ENCODE assay signal across 8 mouse cellular contexts in genomic region chr11:107451106-107451505, GRCm38 (mm10). TPM values are rescaled to one million over a fixed set of nuclear protein-coding genes. Genes with fewer than 3 reads are reported as not detected.
A peak's percentile ranks its signal among the peaks of the same experiment; 100 is the strongest.
DNase-seq lines count a peak whose midpoint lies in the region; ATAC-seq and TF ChIP-seq lines count a peak whose summit lies in the region.

No protein-coding gene starts in this region.

- TF ChIP-seq CTCF in intestine, postnatal 0 days (IDR thresholded peaks at IDR 0.05; ENCODE audit: low read depth): no peak
- TF ChIP-seq CTCF in liver, adult 2 months (IDR thresholded peaks at IDR 0.05; ENCODE audit: low read depth, low read length): no peak

- WGBS in intestine, embryonic 15.5 days: 71% methylated on average over 10 of the region's 10 CpGs
- WGBS in intestine, postnatal 0 days: 55% methylated on average over 10 of the region's 10 CpGs
- 8% methylated on average over 10 of the region's 10 CpGs for WGBS in liver, adult 2 months
- WGBS in stomach, embryonic 16.5 days: 64% methylated on average over 10 of the region's 10 CpGs

- no peak overlapping the region for H3K9ac ChIP-seq in intestine, embryonic 15.5 days
- no peak overlapping the region for H3K9ac ChIP-seq in intestine, postnatal 0 days (ENCODE audit: low read depth, low read length)
- H3K9ac ChIP-seq in liver, adult 2 months (ENCODE audit: low read depth, low read length): no peak overlapping the region
- no peak overlapping the region for H3K9ac ChIP-seq in stomach, embryonic 16.5 days (ENCODE audit: low read length)

- H3K4me2 ChIP-seq in intestine, embryonic 15.5 days (replicated peaks): no peak overlapping the region
- no peak overlapping the region for H3K4me2 ChIP-seq in intestine, postnatal 0 days (replicated peaks; ENCODE audit: low read depth)
- peak overlapping the region; percentile 29; the same call in 1 of the 2 replicates for H3K4me2 ChIP-seq in stomach, embryonic 16.5 days (ENCODE audit: low read depth, low read length)

- peaks cover 8% of the 10 kb centered on the region for H3K4me1 ChIP-seq in intestine, embryonic 15.5 days (replicated peaks)
- no peaks in the 10 kb centered on the region for H3K4me1 ChIP-seq in intestine, postnatal 0 days (replicated peaks; ENCODE audit: control insufficient read depth, insufficient read depth, low read length)
- H3K4me1 ChIP-seq in liver, adult 2 months (ENCODE audit: control insufficient read depth, insufficient read depth, low read length): peaks cover 15% of the 10 kb centered on the region
- H3K4me1 ChIP-seq in stomach, embryonic 16.5 days (ENCODE audit: control insufficient read depth, insufficient read depth, low read length): peaks cover 29% of the 10 kb centered on the region

- no peaks in the 10 kb centered on the region for H3K27me3 ChIP-seq in intestine, embryonic 15.5 days (replicated peaks)
- H3K27me3 ChIP-seq in intestine, postnatal 0 days (replicated peaks; ENCODE audit: control insufficient read depth, insufficient read depth, low read length): no peaks in the 10 kb centered on the region
- no peaks in the 10 kb centered on the region for H3K27me3 ChIP-seq in liver, adult 2 months (ENCODE audit: control insufficient read depth, insufficient read depth, low read length)
- H3K27me3 ChIP-seq in stomach, embryonic 16.5 days (ENCODE audit: control insufficient read depth, insufficient read depth, low read length): no peaks in the 10 kb centered on the region

- peak; percentile 38 to 58 for DNase-seq in heart, adult 9 months (ENCODE audit: low spot score in 2 of 2)
- DNase-seq in liver, adult 2 months (ENCODE audit: extremely low read depth, low read depth, low spot score): peak; percentile 60
- no peak for DNase-seq in adrenal gland, postnatal 10 days
- DNase-seq in embryo, embryonic 11 days: no peak
- DNase-seq in cerebellum, adult 18-20 months: no peak

- H3K79me2 ChIP-seq in liver, adult 2 months (ENCODE audit: control insufficient read depth, insufficient read depth, low read length): peaks cover 44% of the 10 kb centered on the region

- no peaks in the 10 kb centered on the region for H3K36me3 ChIP-seq in intestine, embryonic 15.5 days
- H3K36me3 ChIP-seq in intestine, postnatal 0 days (ENCODE audit: control insufficient read depth, insufficient read depth): no peaks in the 10 kb centered on the region
- H3K36me3 ChIP-seq in liver, adult 2 months (ENCODE audit: control insufficient read depth, insufficient read depth, low read length): no peaks in the 10 kb centered on the region
- no peaks in the 10 kb centered on the region for H3K36me3 ChIP-seq in stomach, embryonic 16.5 days (ENCODE audit: control insufficient read depth, insufficient read depth, low read length)

- TF ChIP-seq POLR2A in liver, adult 2 months (IDR thresholded peaks at IDR 0.05; ENCODE audit: extremely low read depth, insufficient read depth, low read length): no peak

- H3K4me3 ChIP-seq in intestine, embryonic 15.5 days (replicated peaks): no peak overlapping the region
- no peak overlapping the region for H3K4me3 ChIP-seq in intestine, postnatal 0 days (ENCODE audit: low read depth, low read length)
- H3K4me3 ChIP-seq in liver, adult 2 months (ENCODE audit: insufficient read depth, low read depth, low read length): no peak overlapping the region
- H3K4me3 ChIP-seq in stomach, embryonic 16.5 days (replicated peaks; ENCODE audit: low read length): no peak overlapping the region

- H3K27ac ChIP-seq in intestine, embryonic 15.5 days: no peak overlapping the region
- no peak overlapping the region for H3K27ac ChIP-seq in intestine, postnatal 0 days (ENCODE audit: low read depth, low read length)
- peak overlapping the region; percentile 8 for H3K27ac ChIP-seq in liver, adult 2 months (replicated peaks; ENCODE audit: insufficient read depth, low read depth, low read length)
- H3K27ac ChIP-seq in stomach, embryonic 16.5 days (ENCODE audit: low read length): no peak overlapping the region

- ATAC-seq in intestine, embryonic 15.5 days: peak; percentile 53
- no peak; the same call in 1 of the 2 replicates for ATAC-seq in intestine, postnatal 0 days
- ATAC-seq in stomach, embryonic 16.5 days (ENCODE audit: insufficient read depth, low FRiP score): no peak

- no peaks in the 10 kb centered on the region for H3K9me3 ChIP-seq in intestine, embryonic 15.5 days
- H3K9me3 ChIP-seq in intestine, postnatal 0 days (ENCODE audit: control insufficient read depth): no peaks in the 10 kb centered on the region
- H3K9me3 ChIP-seq in stomach, embryonic 16.5 days (replicated peaks; ENCODE audit: control insufficient read depth, low read length): no peaks in the 10 kb centered on the region

RNA-seq across cellular contexts. Expression of gene Pitpnc1, which starts 19.4 kb away (rescaled TPM):
- polyA plus RNA-seq in intestine, embryonic 15.5 days (2015; fragmentation: Nextera tagmentation; extraction: Ambion mirVana): 13.3 and 14.2 TPM in 2 replicates
- 4.4 and 4.8 TPM in 2 replicates for polyA plus RNA-seq in intestine, postnatal 0 days (2015; fragmentation: Nextera tagmentation; extraction: Ambion mirVana)
- 9.4 and 10.5 TPM in 2 replicates for total RNA-seq in liver, adult 2 months (2014; rRNA removed)
- 3.5 and 4.1 TPM in 2 replicates for polyA plus RNA-seq in liver, adult 2 months (2012; rRNA removed)
- polyA plus RNA-seq in stomach, embryonic 16.5 days (2015; fragmentation: Nextera tagmentation; extraction: Ambion mirVana): 10.4 and 13.9 TPM in 2 replicates
- total RNA-seq in adrenal gland, postnatal 10 days (2021): 10 to 100 TPM; 28.3 to 40.3 TPM

RNA-seq across cellular contexts. Expression of gene Psmd12, which starts 28.2 kb away (rescaled TPM):
- 158 and 168 TPM in 2 replicates for polyA plus RNA-seq in intestine, embryonic 15.5 days (2015; fragmentation: Nextera tagmentation; extraction: Ambion mirVana)
- polyA plus RNA-seq in intestine, postnatal 0 days (2015; fragmentation: Nextera tagmentation; extraction: Ambion mirVana): 89.4 and 95.2 TPM in 2 replicates
- total RNA-seq in liver, adult 2 months (2014; rRNA removed): 53.5 and 54.7 TPM in 2 replicates
- 14.5 and 15.9 TPM in 2 replicates for polyA plus RNA-seq in liver, adult 2 months (2012; rRNA removed)
- polyA plus RNA-seq in stomach, embryonic 16.5 days (2015; fragmentation: Nextera tagmentation; extraction: Ambion mirVana): 163 and 175 TPM in 2 replicates
- 10 to 100 TPM; 78.7 to 84.8 TPM for total RNA-seq in adrenal gland, postnatal 10 days (2021)

Comparison
In these comparisons a context has a peak if more than half of its experiments do, and no peak if none do; other contexts are left out.
1. DNase-seq: peak in heart, adult 9 months (2 of 2) and liver, adult 2 months (single experiment); none in adrenal gland, postnatal 10 days (single experiment), embryo, embryonic 11 days (single experiment) and cerebellum, adult 18-20 months (0 of 2).